Mouse (Mus musculus): Measurements from ENCODE around the gene D3Ertd254e. TPM values are rescaled to one million over a fixed set of nuclear protein-coding genes. Genes with fewer than 3 reads are reported as not detected.

Gene D3Ertd254e
- polyA plus RNA-seq, 1 experiment from 2014 or later, result 7.1 TPM

- Histone ChIP-seq H3K27me3 (ENCODE audit: insufficient read depth, poor library complexity, severe bottlenecking) (no peaks in the 10 kb centered on the region), H3K27ac (no peak overlapping the region)
- 92% methylated on average over 2 of the region's 2 CpGs for WGBS
These were observed 22.9 kb downstream of the D3Ertd254e start for GRCm38 (mm10) chr3:36173761-36174160.

DNA sequence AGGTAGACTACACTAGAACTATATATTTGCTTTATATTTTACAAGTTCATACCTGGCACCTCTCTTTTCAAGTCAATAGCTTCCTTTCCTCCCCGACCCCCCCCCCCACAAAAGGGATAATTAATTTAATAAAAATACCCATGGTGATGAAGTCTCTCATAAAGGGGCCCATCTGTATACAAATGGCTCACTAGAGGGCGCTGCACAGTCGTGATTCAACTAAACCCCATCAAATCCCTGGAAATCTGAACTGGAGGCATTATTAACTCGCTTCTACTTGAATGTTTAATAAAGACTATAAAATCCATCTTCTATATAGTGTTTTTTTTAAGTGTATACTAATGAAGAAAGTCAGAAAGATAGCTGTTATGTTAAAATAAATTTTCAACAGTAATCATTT lies 30.7 kb downstream of the D3Ertd254e start:
- H3K27me3 ChIP-seq (ENCODE audit: insufficient read depth, poor library complexity, severe bottlenecking), result no peaks in the 10 kb centered on the region
- H3K9me3 ChIP-seq, result no peaks in the 10 kb centered on the region
- no peak overlapping the region for H3K4me3 ChIP-seq
- H3K4me1 ChIP-seq (replicated peaks), result no peaks in the 10 kb centered on the region
- H3K27ac ChIP-seq, result no peak overlapping the region
- WGBS, result 14% methylated on average over 4 of the region's 4 CpGs
- H3K36me3 ChIP-seq, result no peaks in the 10 kb centered on the region
- DNase-seq (ENCODE audit: low spot score), result peak; percentile 41

More at GRCm38 (mm10) chr3:36173761-36174160, 22.9 kb downstream of the D3Ertd254e start:
- Histone ChIP-seq H3K36me3 (peaks cover 10% of the 10 kb centered on the region), H3K4me3 (no peak overlapping the region), H3K4me1 (replicated peaks) (0 out of 2 replicates have a peak, but pooled peaks cover 4% of the 10 kb centered on the region), H3K9me3 (no peaks in the 10 kb centered on the region)
- DNase-seq (ENCODE audit: low spot score), result no peak

- Histone ChIP-seq H3K4me3 (no peak overlapping the region), H3K36me3 (no peaks in the 10 kb centered on the region), H3K9me3 (no peaks in the 10 kb centered on the region), H3K4me1 (replicated peaks) (no peaks in the 10 kb centered on the region), H3K27ac (no peak overlapping the region), H3K27me3 (ENCODE audit: insufficient read depth, poor library complexity, severe bottlenecking) (no peaks in the 10 kb centered on the region)
- DNase-seq (ENCODE audit: low spot score), result no peak
- 80% methylated on average over 4 of the region's 4 CpGs for WGBS
These were observed 35.7 kb downstream of the D3Ertd254e start for GRCm38 (mm10) chr3:36186510-36186909.

DNA sequence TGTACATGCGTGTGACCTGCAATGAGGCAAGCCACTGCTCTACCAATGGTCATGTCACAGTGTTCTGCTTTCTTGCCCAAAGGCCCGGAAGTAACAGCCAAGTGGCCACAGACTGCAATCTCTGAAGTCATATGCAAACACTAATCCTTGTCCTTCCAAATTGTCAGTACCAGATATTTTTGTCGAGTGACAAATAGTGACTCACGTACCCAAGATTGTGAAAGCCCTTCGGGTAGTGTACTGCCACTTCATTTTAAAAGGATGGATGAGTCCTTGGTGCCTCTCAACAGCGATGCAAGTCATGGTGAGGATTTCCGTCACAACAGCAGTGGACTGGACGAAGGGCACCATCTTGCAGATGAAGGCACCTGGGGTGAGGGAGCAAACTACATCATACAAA lies 38.4 kb downstream of the D3Ertd254e start:
- H3K36me3 ChIP-seq, result no peaks in the 10 kb centered on the region
- no peak overlapping the region for H3K27ac ChIP-seq
- H3K4me1 ChIP-seq (replicated peaks), result no peaks in the 10 kb centered on the region
- no peaks in the 10 kb centered on the region for H3K27me3 ChIP-seq (ENCODE audit: insufficient read depth, poor library complexity, severe bottlenecking)
- WGBS, result 95% methylated on average over 8 of the region's 8 CpGs
- no peaks in the 10 kb centered on the region for H3K9me3 ChIP-seq
- no peak overlapping the region for H3K4me3 ChIP-seq
- DNase-seq (ENCODE audit: low spot score), result no peak

DNA sequence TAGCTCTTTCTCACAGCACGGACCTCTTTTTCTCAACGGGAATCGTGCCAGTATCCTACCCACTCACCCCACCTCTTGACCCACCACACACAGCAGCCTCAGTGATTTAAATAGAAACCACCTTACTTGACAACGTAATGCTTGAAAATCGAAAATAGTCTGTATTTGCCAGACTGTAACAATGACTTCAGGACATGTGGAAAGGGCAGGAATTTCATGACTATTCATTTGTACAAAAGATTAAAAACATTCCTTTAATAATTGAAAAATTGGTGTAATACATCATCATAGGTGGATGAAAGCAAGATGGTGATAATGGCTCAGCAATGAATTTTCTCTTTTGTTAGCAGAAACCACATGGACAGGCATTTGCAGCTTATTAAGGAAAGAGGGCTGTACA lies 50.3 kb downstream of the D3Ertd254e start:
- Histone ChIP-seq H3K27ac (no peak overlapping the region), H3K9me3 (no peaks in the 10 kb centered on the region), H3K27me3 (ENCODE audit: insufficient read depth, poor library complexity, severe bottlenecking) (no peaks in the 10 kb centered on the region), H3K36me3 (no peaks in the 10 kb centered on the region), H3K4me3 (no peak overlapping the region), H3K4me1 (replicated peaks) (no peaks in the 10 kb centered on the region)
- 83% methylated on average over 5 of the region's 5 CpGs for WGBS
- DNase-seq (ENCODE audit: low spot score), result no peak

GRCm38 (mm10) chr3:36202932-36203331 lies 52.1 kb downstream of the D3Ertd254e start:
- H3K4me1 ChIP-seq (replicated peaks), result no peaks in the 10 kb centered on the region
- H3K36me3 ChIP-seq, result no peaks in the 10 kb centered on the region
- DNase-seq (ENCODE audit: low spot score), result no peak
- WGBS, result 87% methylated on average over 7 of the region's 7 CpGs
- H3K27ac ChIP-seq, result no peak overlapping the region
- H3K27me3 ChIP-seq (ENCODE audit: insufficient read depth, poor library complexity, severe bottlenecking), result no peaks in the 10 kb centered on the region
- H3K9me3 ChIP-seq, result no peaks in the 10 kb centered on the region
- no peak overlapping the region for H3K4me3 ChIP-seq

- 75% methylated on average over 19 of the region's 19 CpGs for WGBS
- H3K4me3 ChIP-seq, result no peak overlapping the region
- no peak overlapping the region for H3K27ac ChIP-seq
- no peaks in the 10 kb centered on the region for H3K36me3 ChIP-seq
- no peak for DNase-seq (ENCODE audit: low spot score)
- H3K4me1 ChIP-seq (replicated peaks), result no peaks in the 10 kb centered on the region
- no peaks in the 10 kb centered on the region for H3K27me3 ChIP-seq (ENCODE audit: insufficient read depth, poor library complexity, severe bottlenecking)
- no peaks in the 10 kb centered on the region for H3K9me3 ChIP-seq
These were observed 56.9 kb downstream of the D3Ertd254e start for GRCm38 (mm10) chr3:36207520-36208264.

GRCm38 (mm10) chr3:36209776-36210555 lies 59.1 kb downstream of the D3Ertd254e start:
- no peak overlapping the region for H3K4me3 ChIP-seq
- no peaks in the 10 kb centered on the region for H3K9me3 ChIP-seq
- DNase-seq (ENCODE audit: low spot score), result peak; percentile 26
- 73% methylated on average over 11 of the region's 11 CpGs for WGBS
- H3K36me3 ChIP-seq, result no peaks in the 10 kb centered on the region
- no peaks in the 10 kb centered on the region for H3K27me3 ChIP-seq (ENCODE audit: insufficient read depth, poor library complexity, severe bottlenecking)
- H3K4me1 ChIP-seq (replicated peaks), result no peaks in the 10 kb centered on the region
- H3K27ac ChIP-seq, result no peak overlapping the region

DNA sequence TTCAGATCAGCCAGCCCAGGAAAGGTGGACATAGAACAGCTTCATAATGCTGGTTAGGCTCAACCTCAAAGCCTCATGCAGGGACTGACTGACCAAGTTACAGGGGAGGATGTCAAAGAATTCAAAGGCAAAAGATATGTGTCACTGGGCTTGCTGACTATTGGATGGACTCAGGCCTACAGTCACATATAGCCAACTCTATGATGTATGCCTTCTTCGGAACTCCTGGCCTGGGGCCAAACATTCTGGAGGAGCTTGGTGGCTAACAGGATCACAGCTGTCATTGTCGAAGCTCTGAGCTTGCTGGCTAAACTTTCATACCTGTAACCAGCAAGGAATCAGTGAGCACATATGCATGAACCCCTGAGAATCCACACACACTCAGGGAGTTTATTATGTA lies 60.1 kb downstream of the D3Ertd254e start:
- DNase-seq (ENCODE audit: low spot score), result no peak
- H3K27ac ChIP-seq, result no peak overlapping the region
- H3K36me3 ChIP-seq, result no peaks in the 10 kb centered on the region
- H3K9me3 ChIP-seq, result no peaks in the 10 kb centered on the region
- no peak overlapping the region for H3K4me3 ChIP-seq
- 86% methylated on average over 2 of the region's 2 CpGs for WGBS
- no peaks in the 10 kb centered on the region for H3K27me3 ChIP-seq (ENCODE audit: insufficient read depth, poor library complexity, severe bottlenecking)
- no peaks in the 10 kb centered on the region for H3K4me1 ChIP-seq (replicated peaks)

GRCm38 (mm10) chr3:36212758-36213157 lies 61.9 kb downstream of the D3Ertd254e start:
- H3K27me3 ChIP-seq (ENCODE audit: insufficient read depth, poor library complexity, severe bottlenecking), result no peaks in the 10 kb centered on the region
- DNase-seq (ENCODE audit: low spot score), result no peak
- no peak overlapping the region for H3K27ac ChIP-seq
- 91% methylated on average over 4 of the region's 4 CpGs for WGBS
- H3K9me3 ChIP-seq, result no peaks in the 10 kb centered on the region
- no peak overlapping the region for H3K4me3 ChIP-seq
- no peaks in the 10 kb centered on the region for H3K36me3 ChIP-seq
- no peaks in the 10 kb centered on the region for H3K4me1 ChIP-seq (replicated peaks)

Other genes with a start within 250 kb of the D3Ertd254e start
- gene Dcun1d1, start 213.6 kb upstream of the D3Ertd254e start, polyA plus RNA-seq (2016; fragmentation: Nextera tagmentation; extraction: Ambion mirVana), result 86.5 and 102 TPM in 2 replicates
- gene Mccc1, start 150.3 kb upstream of the D3Ertd254e start, polyA plus RNA-seq (2016; fragmentation: Nextera tagmentation; extraction: Ambion mirVana), result 29.9 and 35.4 TPM in 2 replicates
- gene Ccdc144b, start 97.5 kb upstream of the D3Ertd254e start, polyA plus RNA-seq (2016; fragmentation: Nextera tagmentation; extraction: Ambion mirVana), result not detected in 2 replicates
- 84.5 and 93.6 TPM in 2 replicates for gene Acad9, start 85.0 kb upstream of the D3Ertd254e start, polyA plus RNA-seq (2016; fragmentation: Nextera tagmentation; extraction: Ambion mirVana)
- gene Qrfpr, start 71.3 kb downstream of the D3Ertd254e start, polyA plus RNA-seq (2016; fragmentation: Nextera tagmentation; extraction: Ambion mirVana), result not detected in 2 replicates